Mouse (Mus musculus): ENCODE data around the gene Dmwd.
A peak's percentile ranks its signal among the peaks of the same experiment; 100 is the strongest.
"Not testable (repeated sequence)": the region's sequence is repeated elsewhere in the genome, so short reads cannot be mapped to it uniquely, and the experiment has no call there.

Dmwd gene

DNA sequence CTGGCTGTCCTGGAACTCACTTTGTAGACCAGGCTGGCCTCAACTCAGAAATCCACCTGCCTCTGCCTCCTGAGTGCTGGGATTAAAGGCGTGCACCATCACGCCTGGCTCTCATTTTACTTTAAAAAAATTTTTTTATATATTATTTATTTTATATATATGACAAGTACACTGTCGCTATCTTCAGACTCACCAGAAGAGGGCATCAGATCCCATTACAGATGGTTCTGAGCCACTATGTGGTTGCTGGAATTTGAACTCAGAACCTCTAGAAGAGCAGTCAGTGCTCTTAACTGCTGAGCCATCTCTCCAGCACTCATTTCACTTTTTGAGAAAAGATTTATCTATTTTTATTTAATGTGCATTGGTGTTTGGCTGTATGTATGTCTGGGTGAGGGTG lies 5.0 kb upstream of the Dmwd start:
- not testable (repeated sequence) for DNase-seq (ENCODE audit: low spot score in 2 of 2)

DNA sequence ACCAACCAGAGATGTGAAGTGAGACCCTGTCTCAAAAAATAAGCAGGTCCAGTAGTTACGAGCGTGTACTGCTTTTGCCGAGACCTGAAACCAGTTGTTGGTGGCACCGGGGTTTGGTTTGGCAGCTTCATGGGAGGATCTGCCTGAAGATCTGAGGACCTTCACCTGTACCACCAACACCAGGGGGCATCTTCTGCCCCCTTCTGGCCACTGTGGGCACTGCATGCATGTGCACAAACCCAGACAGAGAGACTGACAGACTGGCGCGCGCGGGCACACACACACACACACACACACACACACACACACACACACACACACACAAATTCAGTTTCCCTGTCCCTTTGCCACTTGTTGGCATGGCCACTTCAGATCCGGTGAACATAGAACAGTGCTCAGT lies 2.5 kb upstream of the Dmwd start:
- no peak for DNase-seq (ENCODE audit: low spot score in 2 of 2)

DNA sequence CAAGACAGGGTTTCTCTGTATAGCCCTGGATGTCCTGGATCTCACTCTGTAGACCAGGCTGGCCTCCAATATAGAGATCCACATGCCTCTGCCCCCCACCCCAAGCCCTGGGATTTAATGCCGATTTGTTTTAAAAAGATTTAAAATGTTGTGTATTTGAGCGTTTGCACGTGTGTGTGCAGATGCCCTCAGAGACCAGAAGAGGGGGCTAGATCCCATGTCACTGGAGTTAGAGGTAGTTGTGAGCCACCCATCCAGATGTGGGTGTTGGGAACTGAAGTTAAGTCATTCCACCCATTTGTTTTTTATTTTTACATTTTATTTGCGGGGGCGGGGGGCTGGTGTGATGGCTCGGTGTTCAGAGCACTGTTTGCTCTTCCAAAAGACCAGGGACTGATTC lies 1.5 kb upstream of the Dmwd start:
- no peak for DNase-seq (ENCODE audit: low spot score in 2 of 2)

DNA sequence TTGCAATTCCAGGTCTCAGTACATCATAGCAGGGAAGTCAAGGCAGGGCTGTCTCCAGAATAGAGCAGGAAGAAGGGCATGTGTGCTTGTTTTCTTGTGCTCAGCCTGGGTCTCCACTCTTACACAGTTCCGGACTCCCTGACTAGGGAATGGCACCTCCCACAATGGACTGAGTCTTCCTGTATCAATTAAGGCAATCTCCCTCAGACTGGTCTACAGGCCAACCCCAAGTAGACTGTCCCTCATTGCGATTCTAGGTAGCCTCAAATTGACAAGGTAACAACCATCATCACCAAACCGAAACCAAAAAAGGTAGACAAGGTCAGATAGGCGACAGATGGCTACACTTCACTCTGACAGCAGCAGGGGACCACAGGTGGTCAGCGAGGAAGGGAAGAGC lies 796 bp upstream of the Dmwd start:
- DNase-seq (ENCODE audit: low spot score in 2 of 2) = no peak

DNA sequence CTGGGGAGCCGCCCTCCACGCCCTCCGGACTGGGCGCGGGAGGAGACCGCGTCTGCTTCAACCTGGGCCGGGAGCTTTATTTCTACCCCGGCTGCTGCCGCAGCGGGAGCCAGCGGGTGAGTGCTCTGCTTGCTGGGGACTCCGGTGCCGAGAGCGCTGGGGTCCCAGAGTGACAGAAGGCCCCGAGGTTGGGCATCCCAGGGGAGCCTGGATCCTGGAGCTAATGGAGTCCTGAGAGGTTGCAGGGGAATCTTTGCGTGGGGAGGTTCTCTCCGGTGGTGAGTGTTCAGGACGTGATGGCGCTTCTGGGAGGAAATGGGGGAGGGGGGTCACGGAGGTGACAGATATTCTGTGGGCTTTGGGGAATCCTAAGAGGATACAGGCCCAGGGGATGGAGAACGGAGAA lies 562 bp downstream of the Dmwd start:
- DNase-seq (ENCODE audit: low spot score in 2 of 2) = no peak

DNA sequence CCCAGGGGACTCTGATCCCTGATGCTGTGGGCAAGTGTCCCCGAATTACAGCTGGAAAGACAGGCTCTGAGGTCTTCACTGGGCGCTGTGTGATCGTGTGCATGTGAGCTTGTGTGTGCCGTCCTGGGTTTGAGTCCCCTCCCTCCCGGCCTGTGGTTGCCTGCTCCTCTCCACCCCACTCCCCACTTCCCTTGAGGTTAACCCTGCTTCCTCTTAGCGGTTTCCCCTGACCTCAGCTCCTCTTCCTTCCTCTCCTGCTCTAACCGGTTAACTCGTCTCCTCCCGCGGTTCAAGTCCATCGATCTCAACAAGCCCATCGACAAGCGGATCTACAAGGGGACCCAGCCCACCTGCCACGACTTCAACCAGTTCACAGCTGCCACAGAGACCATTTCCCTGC lies 1.7 kb downstream of the Dmwd start:
- no peak for DNase-seq (ENCODE audit: low spot score in 2 of 2)

DNA sequence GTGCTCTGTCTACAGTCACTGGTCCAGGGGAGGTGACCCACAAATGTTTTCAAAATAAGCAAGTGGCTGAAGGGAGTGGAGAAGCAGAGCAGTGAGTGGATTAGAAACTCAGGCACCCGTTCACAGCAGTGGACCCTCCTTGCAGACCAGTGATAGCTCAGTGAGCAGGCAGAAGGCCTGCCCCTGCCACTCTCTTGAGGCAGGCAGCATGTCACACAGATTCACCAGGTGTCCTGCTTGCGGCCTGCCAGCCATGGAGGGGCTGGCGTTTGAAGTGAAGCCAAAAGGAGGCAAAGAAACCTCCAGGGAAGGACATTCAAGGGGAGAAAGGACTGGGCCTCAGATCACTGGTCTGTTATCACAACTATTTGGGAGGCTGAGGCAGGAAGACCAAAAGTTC lies 2.7 kb downstream of the Dmwd start:
- DNase-seq (ENCODE audit: low spot score in 2 of 2) = no peak

DNA sequence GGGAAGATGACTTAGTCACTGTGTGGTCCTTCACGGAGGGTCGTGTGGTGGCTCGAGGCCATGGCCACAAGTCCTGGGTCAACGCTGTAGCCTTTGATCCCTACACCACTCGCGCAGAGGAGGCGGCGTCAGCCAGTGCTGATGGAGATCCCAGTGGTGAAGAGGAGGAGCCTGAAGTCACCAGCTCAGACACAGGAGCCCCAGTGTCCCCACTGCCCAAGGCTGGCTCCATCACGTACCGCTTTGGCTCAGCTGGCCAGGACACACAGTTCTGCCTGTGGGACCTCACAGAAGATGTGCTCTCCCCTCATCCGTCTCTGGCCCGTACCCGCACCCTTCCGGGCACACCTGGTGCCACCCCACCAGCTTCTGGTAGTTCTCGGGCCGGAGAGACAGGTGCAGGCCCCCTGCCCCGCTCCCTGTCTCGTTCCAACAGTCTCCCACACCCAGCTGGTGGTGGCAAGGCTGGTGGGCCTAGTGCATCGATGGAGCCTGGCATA lies 4.5 kb downstream of the Dmwd start:
- no peak for DNase-seq (ENCODE audit: low spot score in 2 of 2)

DNA sequence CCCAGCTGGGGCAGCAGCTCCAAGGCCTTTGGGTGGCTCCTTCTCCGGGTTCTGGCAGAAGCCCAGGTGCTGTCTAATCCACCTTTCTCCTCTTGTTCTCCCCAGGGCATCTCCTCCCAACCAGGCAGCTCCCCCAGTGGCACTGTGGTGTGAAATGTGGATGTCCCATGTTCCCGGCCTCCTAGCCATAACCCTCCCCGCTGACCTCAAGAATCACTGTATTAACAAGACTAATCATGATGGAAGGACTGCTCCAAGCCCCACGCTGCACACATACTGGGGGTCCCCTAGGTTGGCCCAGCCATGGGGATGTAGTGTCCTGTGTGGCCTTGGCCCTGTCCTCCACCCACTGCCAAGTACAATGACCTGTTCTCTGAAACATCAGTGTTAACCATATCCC lies 6.1 kb downstream of the Dmwd start:
- DNase-seq (ENCODE audit: low spot score in 2 of 2) = no peak

DNA sequence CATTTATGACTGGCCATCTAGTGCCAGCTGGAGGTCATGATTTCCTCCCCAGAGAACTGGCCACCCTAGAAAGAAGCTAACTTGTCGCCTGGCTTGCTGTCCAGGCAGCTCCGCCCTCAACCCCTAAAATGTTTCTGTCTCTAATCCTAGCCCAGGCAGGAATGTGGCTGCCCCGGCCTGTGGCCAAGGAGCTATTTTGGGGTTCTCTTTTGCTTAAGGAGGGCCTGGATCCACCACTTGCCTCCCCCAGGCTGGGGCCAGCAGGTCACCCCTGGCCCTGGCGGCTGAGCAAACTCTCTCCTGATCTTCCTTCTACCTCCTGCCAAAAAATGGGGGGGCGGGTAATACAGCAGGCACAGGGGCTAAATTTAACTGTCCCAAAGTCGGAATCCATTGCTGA lies 7.1 kb downstream of the Dmwd start:
- DNase-seq (ENCODE audit: low spot score in 2 of 2) = no peak

DNA sequence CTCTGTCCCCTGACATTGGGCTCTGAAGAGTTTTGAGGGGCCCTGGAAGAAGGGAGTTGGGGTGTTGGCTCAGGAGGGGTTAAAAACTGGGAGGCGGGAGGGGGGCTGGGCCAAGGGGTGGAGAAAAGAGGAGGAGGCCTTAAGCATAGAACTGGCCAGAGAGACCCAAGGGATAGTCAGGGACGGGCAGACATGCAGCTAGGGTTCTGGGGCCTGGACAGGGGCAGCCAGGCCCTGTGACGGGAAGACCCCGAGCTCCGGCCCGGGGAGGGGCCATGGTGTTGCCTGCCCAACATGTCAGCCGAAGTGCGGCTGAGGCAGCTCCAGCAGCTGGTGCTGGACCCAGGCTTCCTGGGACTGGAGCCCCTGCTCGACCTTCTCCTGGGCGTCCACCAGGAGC lies 7.7 kb downstream of the Dmwd start, which contains the start of gene Dmpk:
Gene Dmpk (plus strand): TSS at position 149 of the 400 bp plus-strand sequence.
- no peak for DNase-seq (ENCODE audit: low spot score in 2 of 2)

DNA sequence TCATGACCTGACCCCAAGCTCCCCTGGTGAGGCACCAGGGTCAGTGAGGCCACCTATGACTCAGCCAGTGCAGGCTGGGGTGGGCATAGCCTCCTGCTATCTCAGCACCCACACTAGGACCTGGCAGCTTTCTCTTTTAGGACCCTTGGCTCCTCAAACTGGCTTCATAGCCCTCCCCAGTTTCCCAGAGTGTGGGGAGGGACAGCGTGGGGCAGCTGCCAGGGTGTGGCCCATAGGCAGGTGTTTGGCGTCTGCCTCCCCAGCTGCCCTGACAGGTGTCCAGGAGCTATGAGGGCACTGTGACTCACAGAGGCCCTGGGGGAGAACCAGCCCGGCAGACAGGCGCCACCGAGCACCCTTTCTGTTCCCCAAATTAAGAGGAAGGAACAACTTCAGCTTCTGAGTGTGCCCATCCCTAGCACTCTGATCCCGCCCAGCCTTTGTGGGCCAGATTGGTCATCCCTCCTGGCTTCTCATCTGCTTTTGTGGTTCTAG lies 8.3 kb downstream of the Dmwd start:
- DNase-seq (ENCODE audit: low spot score in 2 of 2) = no peak

DNA sequence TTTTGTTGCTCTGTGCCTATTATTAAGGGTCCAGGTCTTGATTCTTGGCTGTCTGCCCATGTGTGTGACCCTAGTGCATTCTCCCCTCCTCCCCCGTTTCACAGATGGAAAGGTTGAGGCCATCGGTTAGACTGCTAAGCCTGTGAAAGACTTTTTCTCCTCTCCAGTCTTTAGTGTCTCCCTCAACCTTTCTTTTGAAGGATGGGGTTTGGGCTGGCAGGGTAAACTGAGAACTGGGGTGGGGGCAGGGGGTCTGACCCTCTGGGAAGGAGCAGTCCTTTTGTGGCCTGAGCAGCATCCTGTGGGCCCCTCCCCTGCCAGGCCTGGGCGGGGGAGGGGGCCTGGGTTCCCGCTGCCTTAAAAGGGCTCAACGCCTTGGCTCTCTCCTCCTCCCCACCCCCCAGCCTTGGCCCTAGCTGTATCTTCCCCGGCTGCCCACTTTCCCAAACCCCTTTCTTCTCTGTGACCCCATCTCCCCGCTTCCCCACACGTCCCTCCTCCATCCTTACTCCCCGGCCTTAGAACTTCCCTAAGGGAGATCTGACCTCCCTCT lies 9.0 kb downstream of the Dmwd start:
- no peak for DNase-seq (ENCODE audit: low spot score in 2 of 2)

DNA sequence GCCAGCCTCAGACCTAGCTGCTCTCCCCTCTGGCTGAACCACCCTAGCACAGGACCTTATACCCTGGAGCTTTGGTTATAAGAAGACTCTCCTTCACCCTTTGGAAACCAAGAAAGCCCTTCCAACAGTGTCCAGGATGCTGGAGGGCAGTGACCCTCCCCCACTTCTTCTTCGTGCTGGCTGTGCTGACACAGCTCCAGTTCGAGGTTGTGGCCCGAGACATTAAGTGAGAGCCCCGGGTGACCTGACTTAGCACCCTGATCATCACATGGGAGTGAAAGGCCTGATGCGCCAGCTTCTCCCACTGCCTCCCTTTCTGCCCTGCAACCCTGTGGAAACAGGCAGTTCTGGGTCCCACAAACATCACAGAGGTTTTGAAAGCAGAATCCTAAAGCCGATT lies 9.5 kb downstream of the Dmwd start:
- DNase-seq (ENCODE audit: low spot score in 2 of 2) = no peak

DNA sequence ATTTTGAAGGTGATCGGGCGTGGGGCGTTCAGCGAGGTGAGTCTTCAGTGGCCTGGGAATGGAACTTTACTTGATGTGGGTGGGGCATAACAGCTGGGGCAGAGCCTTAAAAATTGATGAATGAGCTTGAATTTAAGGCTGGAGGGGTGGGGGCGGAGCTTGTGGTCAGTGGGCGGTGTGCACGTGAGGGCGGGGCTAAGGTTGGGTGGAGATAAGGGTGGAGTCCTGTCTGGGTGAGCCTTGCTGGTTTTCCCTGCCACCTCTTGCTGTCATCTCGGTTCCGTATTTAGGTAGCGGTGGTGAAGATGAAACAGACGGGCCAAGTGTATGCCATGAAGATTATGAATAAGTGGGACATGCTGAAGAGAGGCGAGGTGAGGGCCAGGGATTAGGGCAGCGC lies 10.0 kb downstream of the Dmwd start:
- no peak for DNase-seq (ENCODE audit: low spot score in 2 of 2)

DNA sequence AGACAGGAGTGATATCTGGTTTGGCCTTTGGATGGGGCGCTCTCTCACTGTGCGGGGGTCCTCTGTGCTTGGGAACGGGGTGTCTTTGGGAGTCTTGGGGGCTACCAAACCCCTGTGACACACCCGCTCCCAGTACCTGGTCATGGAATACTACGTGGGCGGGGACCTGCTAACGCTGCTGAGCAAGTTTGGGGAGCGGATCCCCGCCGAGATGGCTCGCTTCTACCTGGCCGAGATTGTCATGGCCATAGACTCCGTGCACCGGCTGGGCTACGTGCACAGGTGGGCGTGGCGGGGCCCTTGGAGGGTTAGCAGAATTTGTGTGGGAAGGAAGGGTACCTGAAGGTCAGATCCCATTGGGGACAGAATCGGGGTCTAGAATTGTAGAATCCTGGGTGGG lies 10.7 kb downstream of the Dmwd start:
- DNase-seq (ENCODE audit: low spot score in 2 of 2) = no peak

DNA sequence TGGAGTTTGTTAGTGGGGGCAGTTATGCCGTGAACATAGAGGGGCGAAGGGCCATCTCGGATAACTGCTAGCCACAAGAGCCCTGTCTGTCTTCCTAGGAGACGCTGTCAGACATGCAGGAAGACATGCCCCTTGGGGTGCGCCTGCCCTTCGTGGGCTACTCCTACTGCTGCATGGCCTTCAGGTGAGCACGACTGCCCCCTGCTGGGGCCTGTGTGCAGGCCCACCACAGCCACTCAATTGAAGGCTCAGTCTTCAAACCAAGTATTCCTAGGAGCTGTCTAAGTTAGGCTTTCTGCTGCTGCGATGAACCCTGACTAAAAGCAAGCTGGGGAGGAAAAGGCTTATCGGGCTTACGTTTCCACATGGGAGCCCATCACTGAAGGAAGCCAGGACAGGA lies 12.8 kb downstream of the Dmwd start:
- no peak for DNase-seq (ENCODE audit: low spot score in 2 of 2)

DNA sequence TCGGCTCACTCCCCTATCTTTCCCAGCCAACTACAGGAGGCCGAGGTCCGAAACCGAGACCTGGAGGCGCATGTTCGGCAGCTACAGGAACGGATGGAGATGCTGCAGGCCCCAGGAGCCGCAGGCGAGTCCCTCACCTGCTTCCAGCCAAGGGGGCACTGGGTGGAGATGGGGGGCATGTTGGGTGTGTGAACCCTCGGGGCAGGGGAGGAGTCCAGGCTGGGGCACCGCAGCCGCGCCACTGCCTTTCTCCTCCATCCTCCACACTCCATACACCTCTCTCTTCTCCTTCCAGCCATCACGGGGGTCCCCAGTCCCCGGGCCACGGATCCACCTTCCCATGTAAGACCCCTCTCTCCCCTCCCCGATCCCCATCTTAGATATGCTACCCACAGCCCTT lies 15.9 kb downstream of the Dmwd start:
- DNase-seq (ENCODE audit: low spot score in 2 of 2) = no peak

DNA sequence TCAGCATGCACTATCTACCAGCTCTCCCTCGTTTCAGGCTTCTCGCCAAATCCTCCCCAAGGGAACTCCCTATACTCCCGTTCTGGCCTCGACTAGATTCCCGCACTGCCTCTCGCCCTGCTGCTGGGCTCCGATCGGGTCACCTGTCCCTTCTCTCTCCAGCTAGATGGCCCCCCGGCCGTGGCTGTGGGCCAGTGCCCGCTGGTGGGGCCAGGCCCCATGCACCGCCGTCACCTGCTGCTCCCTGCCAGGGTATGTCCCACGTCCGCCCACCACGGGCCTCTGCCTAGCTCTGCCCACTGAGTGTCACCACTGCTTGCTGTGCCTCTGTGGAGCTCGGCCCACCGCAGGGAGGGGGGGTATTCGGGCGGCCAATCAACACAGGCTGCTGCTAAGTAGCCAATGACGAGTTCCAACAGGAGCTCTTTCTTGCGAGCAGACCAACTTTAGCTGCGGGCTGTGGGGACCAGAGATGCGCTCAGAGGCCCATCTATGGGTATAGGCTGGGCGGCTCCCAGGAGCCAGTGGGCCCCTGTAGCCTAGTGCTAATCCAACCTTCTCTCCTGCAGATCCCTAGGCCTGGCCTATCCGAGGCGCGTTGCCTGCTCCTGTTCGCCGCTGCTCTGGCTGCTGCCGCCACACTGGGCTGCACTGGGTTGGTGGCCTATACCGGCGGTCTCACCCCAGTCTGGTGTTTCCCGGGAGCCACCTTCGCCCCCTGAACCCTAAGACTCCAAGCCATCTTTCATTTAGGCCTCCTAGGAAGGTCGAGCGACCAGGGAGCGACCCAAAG lies 16.6 kb downstream of the Dmwd start:
- no peak for DNase-seq (ENCODE audit: low spot score in 2 of 2)

DNA sequence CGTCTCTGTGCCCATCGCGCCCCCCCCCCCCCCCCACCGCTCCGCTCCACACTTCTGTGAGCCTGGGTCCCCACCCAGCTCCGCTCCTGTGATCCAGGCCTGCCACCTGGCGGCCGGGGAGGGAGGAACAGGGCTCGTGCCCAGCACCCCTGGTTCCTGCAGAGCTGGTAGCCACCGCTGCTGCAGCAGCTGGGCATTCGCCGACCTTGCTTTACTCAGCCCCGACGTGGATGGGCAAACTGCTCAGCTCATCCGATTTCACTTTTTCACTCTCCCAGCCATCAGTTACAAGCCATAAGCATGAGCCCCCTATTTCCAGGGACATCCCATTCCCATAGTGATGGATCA lies 17.1 kb downstream of the Dmwd start:
- DNase-seq (ENCODE audit: low spot score in 2 of 2) = no peak

DNA sequence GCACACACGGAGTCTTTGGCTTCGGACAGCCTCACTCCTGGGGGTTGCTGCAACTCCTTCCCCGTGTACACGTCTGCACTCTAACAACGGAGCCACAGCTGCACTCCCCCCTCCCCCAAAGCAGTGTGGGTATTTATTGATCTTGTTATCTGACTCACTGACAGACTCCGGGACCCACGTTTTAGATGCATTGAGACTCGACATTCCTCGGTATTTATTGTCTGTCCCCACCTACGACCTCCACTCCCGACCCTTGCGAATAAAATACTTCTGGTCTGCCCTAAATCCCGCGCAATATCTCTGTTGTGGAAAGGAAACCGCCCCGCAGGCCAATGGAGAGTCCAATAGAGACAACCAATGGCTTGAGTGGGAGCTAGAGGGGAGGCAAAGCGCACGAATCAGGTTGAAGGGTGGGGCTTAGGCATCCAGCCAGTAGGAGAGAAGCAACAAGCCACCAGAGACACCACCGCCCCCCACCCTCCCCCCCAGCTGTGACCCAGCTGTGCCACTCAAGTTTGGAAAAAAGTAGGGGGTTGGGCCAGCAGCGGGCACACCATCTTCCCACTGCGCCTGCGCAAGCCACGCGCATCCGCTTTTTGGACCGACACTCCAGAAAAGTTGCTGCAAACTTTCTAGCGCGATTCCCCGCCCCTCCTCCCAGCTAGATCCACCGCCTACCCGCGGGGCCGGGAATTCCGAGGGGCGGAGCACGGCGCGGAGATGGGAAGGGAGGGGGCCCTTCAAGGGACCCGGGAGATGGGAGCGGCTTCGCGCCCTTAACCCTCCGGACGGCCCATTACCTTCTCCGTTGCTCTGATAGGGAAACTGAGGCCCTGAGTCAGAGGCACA lies 17.7 kb downstream of the Dmwd start:
- DNase-seq (ENCODE audit: low spot score in 2 of 2) = peak; percentile 72 to 81

DNA sequence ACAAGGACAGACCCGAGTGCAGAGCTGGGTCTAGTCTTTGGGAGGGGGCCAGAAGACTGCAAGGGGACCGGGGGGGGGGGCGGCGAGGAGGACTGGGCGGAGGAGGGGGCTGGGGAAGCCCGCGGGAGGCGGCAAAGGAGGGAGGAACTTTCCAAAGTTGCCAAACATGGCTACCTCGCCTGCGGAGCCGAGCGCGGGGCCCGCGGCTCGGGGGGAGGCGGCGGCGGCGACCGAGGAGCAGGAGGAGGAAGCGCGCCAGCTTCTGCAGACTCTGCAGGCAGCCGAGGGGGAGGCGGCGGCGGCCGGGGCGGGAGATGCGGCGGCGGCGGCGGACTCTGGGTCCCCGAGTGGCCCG lies 18.4 kb downstream of the Dmwd start, which contains the start of gene Six5:
Gene Six5 (plus strand): TSS at position 124 of the 355 bp plus-strand sequence.
- DNase-seq (ENCODE audit: low spot score in 2 of 2) = no peak

All from right cerebral cortex, postnatal 36 days (tissue).